ENCODE assay signal across 10 mouse cellular contexts in the genomic region with DNA sequence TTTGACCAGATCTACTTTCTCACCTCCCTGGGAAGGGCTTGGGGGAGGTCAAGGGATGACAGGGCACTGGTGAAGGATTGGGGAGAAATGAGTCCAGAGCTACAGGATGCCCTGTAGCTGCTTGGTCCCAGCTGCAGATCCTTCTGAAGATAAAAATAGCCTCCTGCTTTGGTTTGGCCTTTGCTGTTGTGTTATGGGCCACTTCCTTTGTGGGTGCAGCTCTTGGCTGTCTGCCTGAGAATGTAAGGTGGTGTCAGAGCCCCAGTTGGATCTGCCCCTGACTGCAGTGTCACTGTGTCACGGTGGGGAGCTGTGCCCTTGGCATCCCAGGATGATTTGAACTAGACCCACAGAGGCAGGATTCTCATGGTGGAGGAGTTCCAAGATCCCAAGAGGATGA.
A peak's percentile ranks its signal among the peaks of the same experiment; 100 is the strongest.
DNase-seq lines count a peak whose midpoint lies in the region; ATAC-seq and TF ChIP-seq lines count a peak whose summit lies in the region.
"Had no signal": no experiment of that assay in that cellular context is flagged by ENCODE, and none has a peak within 500 bp of the region (broad histone marks: within the 10 kb centered on the region; RNA-seq: fewer than 3 reads in every experiment).

No protein-coding gene starts in this region.

- no peaks in the 10 kb centered on the region for H3K36me3 ChIP-seq in CH12.LX (replicated peaks in 1 of 2; ENCODE audit: control insufficient read depth in 1 of 2, insufficient read depth in 1 of 2, low read length in 1 of 2)
- H3K36me3 ChIP-seq in lung, postnatal 0 days (ENCODE audit: insufficient read depth, low read length): no peaks in the 10 kb centered on the region
- no peaks in the 10 kb centered on the region for H3K36me3 ChIP-seq in thymus, adult 2 months (ENCODE audit: control insufficient read depth, insufficient read depth, low read length)
- H3K36me3 ChIP-seq: G1E had no signal

- TF ChIP-seq POLR2A in CH12.LX (IDR thresholded peaks at IDR 0.05; ENCODE audit: low read depth, low read length): no peak
- no peak for TF ChIP-seq POLR2A in thymus, adult 2 months (IDR thresholded peaks at IDR 0.05; ENCODE audit: control insufficient read depth, extremely low read depth, insufficient read depth, low read length, poor library complexity)

- in situ Hi-C loops in CH12.LX (cut with MboI; ENCODE audit: low pct_ligation_motif_present, low pct_unique_long_range_greater_than_20kb, low sequenced_read_pairs): no loop called here

- H3K79me2 ChIP-seq in CH12.LX (replicated peaks; ENCODE audit: control insufficient read depth, extremely low read depth, insufficient read depth, poor library complexity, severe bottlenecking): no peaks in the 10 kb centered on the region

- TF ChIP-seq RAD21 in CH12.LX (IDR thresholded peaks at IDR 0.05; ENCODE audit: low read depth, low read length): no peak

- TF ChIP-seq CTCF in CH12.LX (conservative IDR thresholded peaks at IDR 0.05 in 1 of 2, IDR thresholded peaks at IDR 0.05 in 1 of 2; ENCODE audit: low read depth in 2 of 2, low read length in 2 of 2): no peak
- no peak for TF ChIP-seq CTCF in lung, postnatal 0 days (IDR thresholded peaks at IDR 0.05)
- no peak for TF ChIP-seq CTCF in thymus, adult 2 months (IDR thresholded peaks at IDR 0.05; ENCODE audit: borderline replicate concordance, control insufficient read depth, extremely low read depth, insufficient read depth, low read length, poor library complexity)

- no peak for TF ChIP-seq EP300 in CH12.LX (IDR thresholded peaks at IDR 0.05; ENCODE audit: low read length)
- no peak for TF ChIP-seq EP300 in lung, postnatal 0 days (IDR thresholded peaks at IDR 0.05)

- H3K4me3 ChIP-seq in CH12.LX (replicated peaks in 1 of 3; ENCODE audit: low read depth in 2 of 3, low read length in 2 of 3, poor library complexity in 1 of 3): peak overlapping the region in 1 of 3 experiments; percentile 20
- H3K4me3 ChIP-seq in lung, postnatal 0 days (ENCODE audit: low read depth, low read length): no peak overlapping the region
- H3K4me3 ChIP-seq in thymus, adult 2 months (ENCODE audit: control insufficient read depth, insufficient read depth, low read length): no peak overlapping the region

- H3K9ac ChIP-seq in CH12.LX (ENCODE audit: insufficient read depth, low read depth): no peak overlapping the region
- no peak overlapping the region for H3K9ac ChIP-seq in lung, postnatal 0 days (replicated peaks; ENCODE audit: low read depth)

- H3K4me1 ChIP-seq in CH12.LX (ENCODE audit: control insufficient read depth in 1 of 2, insufficient read depth in 2 of 2): peaks cover 51 to 75% of the 10 kb centered on the region in 2 experiments
- H3K4me1 ChIP-seq in lung, postnatal 0 days (ENCODE audit: insufficient read depth, low read depth, low read length): peaks cover 24% of the 10 kb centered on the region
- peaks cover 40% of the 10 kb centered on the region for H3K4me1 ChIP-seq in thymus, adult 2 months (replicated peaks; ENCODE audit: control insufficient read depth, insufficient read depth, low read length)

- no peak overlapping the region for H3K27ac ChIP-seq in CH12.LX (ENCODE audit: insufficient read depth, low read depth)
- no peak overlapping the region for H3K27ac ChIP-seq in lung, postnatal 0 days (ENCODE audit: low read length)
- H3K27ac ChIP-seq in thymus, adult 2 months (ENCODE audit: control insufficient read depth, insufficient read depth, low read length): no peak overlapping the region
- H3K27ac ChIP-seq: kidney, postnatal 0 days had no signal

- H3K4me2 ChIP-seq in CH12.LX (ENCODE audit: insufficient read depth, low read depth, poor library complexity, severe bottlenecking): no peak overlapping the region
- H3K4me2 ChIP-seq in lung, postnatal 0 days (replicated peaks; ENCODE audit: low read depth, low read length): no peak overlapping the region

- 30% methylated on average over 1 of the region's 1 CpGs for WGBS in lung, postnatal 0 days
- 3% methylated on average over 1 of the region's 1 CpGs for WGBS in thymus, adult 2 months

- DNase-seq in kidney, adult 9 months: peak; percentile 53
- DNase-seq in kidney, postnatal 4 days: no peak
- no peak for DNase-seq in CH12.LX (ENCODE audit: extremely low read depth)
- peak; percentile 35 for DNase-seq in lung, postnatal 0 days (ENCODE audit: low spot score)
- DNase-seq in thymus, adult 2 months: peak; percentile 27
- no peak for DNase-seq in urinary bladder, postnatal 4 days (ENCODE audit: low spot score in 2 of 2)
- DNase-seq in liver: no peak
- DNase-seq: heart, postnatal 14 days had no signal

- H3K27me3 ChIP-seq in CH12.LX (replicated peaks): peaks cover 9% of the 10 kb centered on the region
- no peaks in the 10 kb centered on the region for H3K27me3 ChIP-seq in lung, postnatal 0 days (replicated peaks; ENCODE audit: insufficient read depth, low read length)
- no peaks in the 10 kb centered on the region for H3K27me3 ChIP-seq in thymus, adult 2 months (ENCODE audit: control insufficient read depth, insufficient read depth, low read length)

- dilution Hi-C loops in CH12.LX (cut with MboI; ENCODE audit: extremely low pct_ligation_motif_present, extremely low pct_unique_long_range_greater_than_20kb, low sequenced_read_pairs): no loop called here

- ATAC-seq in lung, postnatal 0 days: no peak

- H3K9me3 ChIP-seq in CH12.LX (replicated peaks; ENCODE audit: low read length): no peaks in the 10 kb centered on the region
- no peaks in the 10 kb centered on the region for H3K9me3 ChIP-seq in lung, postnatal 0 days (ENCODE audit: low read length)

TF ChIP-seq in CH12.LX, 34 proteins besides CTCF, POLR2A, EP300 and RAD21:
- TF ChIP-seq ELF1 (IDR thresholded peaks at IDR 0.05; ENCODE audit: low read depth, low read length) (no peak), MYC (IDR thresholded peaks at IDR 0.05; ENCODE audit: low read depth, low read length) (no peak), HCFC1 (IDR thresholded peaks at IDR 0.05; ENCODE audit: low read depth, low read length) (no peak), TCF12 (IDR thresholded peaks at IDR 0.05; ENCODE audit: low read depth, low read length) (0 out of 2 replicates have a peak, but pooled peaks have one; percentile 15), PAX5 (IDR thresholded peaks at IDR 0.05; ENCODE audit: low read length) (no peak), TBP (conservative IDR thresholded peaks at IDR 0.05; ENCODE audit: low read depth, low read length) (no peak), MAZ (IDR thresholded peaks at IDR 0.05; ENCODE audit: low read depth, low read length) (no peak), NRF1 (IDR thresholded peaks at IDR 0.05; ENCODE audit: low read depth, low read length) (no peak), JUN (IDR thresholded peaks at IDR 0.05; ENCODE audit: insufficient read depth, low read depth, low read length) (no peak), MAFK (IDR thresholded peaks at IDR 0.05; ENCODE audit: insufficient replicate concordance, low read length) (no peak), POLR2AphosphoS2 (IDR thresholded peaks at IDR 0.05; ENCODE audit: low read depth, low read length) (no peak), KAT2A (IDR thresholded peaks at IDR 0.05; ENCODE audit: insufficient replicate concordance, low read length) (no peak), MEF2A (IDR thresholded peaks at IDR 0.05; ENCODE audit: borderline replicate concordance, low read depth, low read length) (peak; percentile 48; the same call in 1 of the 2 replicates), BHLHE40 (IDR thresholded peaks at IDR 0.05; ENCODE audit: low read depth, low read length) (no peak), JUND (conservative IDR thresholded peaks at IDR 0.05; ENCODE audit: low read depth, low read length) (no peak)

Comparison
In these comparisons a context has a peak if more than half of its experiments do, and no peak if none do; other contexts are left out.
1. DNase-seq: peak in kidney, adult 9 months (single experiment), lung, postnatal 0 days (single experiment) and thymus, adult 2 months (single experiment); none in kidney, postnatal 4 days (0 of 2), CH12.LX (single experiment), urinary bladder, postnatal 4 days (0 of 2) and liver (single experiment).